Mouse (Mus musculus): Measurements from ENCODE around the gene Sgcb.
A peak's percentile ranks its signal among the peaks of the same experiment; 100 is the strongest.

Gene Sgcb

DNA sequence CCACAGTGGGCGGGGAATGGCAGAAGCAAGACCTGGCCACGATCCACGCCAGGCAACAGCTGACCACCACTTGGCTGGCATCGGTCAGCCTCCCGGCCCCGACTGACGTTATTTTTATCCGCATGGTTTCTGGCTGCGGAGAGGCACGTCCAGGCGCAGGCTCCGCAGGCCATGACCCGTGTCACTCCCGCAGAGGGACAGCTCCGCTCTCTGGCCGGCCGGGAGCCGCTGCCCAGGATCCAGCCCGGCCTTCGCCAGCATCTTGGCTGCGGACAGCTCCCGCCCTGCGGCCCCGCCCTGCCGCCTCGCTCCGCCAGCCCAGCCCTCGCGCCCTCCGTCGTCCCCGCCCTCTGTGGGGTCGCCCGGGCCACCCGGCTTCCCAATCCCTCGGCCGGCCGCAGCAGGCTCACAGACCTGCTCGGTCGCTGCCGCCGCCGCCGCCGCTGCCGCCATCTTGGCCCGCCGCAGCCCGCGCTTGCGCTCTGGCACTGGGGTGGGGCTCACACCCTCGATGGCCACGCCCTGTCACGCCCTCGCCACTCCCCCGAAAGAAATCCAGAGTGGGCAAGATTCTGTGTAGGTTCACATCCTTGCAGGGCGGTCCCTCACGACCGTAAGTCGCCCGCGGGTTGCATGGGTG is at the start of gene Sgcb:
Gene Sgcb (minus strand): TSS at position 530 of the 640 bp plus-strand sequence.
- DNase-seq (ENCODE audit: low read depth) = peak; percentile 46

DNA sequence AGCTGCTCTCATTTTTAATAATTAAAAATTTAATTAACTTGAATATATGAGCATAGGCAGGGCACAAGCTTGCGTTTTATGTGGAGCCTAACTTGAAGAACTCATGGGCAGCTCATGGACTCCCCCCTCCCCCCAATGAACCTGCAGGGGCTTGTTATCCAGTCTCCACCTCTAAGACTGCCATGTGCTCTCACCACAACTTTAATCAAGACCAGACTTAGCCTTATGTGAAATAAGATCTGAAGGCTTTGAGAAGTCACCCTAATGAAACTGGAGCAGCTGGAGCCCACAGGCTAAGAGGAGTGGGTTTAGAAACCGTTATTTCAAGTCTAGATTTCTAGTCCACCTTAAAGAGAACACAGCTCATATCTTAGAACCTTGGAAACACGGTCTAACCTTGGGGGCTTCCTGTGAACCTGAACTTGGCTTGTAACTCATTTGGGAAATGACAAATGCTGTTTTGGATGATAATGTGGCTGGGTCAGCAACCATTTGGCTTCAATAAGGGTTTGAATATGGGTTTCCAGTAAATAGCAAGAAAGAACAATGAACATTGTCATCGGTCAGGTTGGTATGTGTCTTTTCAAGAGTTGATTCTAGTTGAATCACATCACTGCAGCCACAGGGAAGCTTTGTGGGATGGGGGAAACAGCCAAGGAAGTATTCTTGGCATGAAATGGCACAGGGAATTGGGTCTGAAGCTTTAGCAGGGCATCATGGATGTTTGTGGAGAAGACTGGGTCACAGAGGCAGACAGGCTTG is 46.8 kb upstream of the Sgcb start:
- DNase-seq (ENCODE audit: low read depth) = peak; percentile 58

DNA sequence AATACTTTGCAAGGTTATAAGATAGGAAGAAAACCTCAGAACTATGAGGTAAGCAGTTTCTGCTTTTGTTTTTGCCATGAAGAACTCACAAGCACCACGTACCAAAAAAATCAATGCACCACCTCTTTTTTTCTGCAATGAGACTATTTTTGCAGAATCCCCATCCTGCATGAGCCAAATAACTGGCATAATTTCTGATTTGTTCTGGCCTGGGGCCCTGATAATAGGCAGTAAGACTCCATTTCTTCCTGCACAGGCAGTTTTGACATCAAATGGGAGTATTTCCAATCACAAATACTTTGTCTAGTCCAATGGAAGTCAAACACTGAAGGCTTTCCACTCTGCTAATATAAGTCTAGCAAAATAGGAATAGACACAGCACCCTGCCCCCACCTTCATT is 46.2 kb upstream of the Sgcb start:
- peak; percentile 62 for DNase-seq (ENCODE audit: low read depth)

DNA sequence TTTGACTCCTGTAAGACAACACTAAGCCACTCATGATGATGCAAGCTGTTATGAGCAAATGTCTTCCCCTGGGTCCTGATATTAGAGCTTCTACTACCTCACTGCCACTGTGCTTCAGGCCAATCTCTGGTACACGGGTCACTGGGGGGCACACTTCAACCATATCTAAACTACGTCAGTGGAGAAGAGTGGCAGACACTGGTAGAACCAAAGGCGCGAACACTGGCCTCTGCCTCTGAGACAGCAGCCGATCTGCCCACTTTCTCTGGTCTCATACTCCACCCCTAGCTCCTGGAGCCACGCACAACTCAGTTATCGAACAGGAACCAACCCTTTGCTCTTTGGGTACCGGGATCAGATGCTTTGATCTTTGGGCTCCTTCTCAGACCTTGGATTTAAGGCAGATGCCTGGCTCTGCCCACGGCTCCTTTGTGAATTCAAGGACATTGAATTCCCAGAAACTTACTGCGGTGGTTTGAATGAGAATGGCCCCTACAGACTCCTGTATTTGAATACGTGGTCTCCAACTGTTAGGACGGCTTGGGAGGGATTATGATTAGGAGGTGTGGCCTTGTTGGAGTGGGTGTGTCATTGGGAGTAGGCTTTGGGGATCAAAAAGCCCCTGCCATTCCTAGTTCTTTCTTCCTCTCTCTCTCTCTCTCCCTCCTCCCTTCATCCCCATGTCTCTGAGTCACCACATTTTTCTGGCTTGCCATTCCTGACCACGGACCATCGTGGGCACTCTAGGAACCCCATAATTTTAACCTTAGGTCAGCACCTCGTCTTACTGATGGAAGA is 44.3 kb upstream of the Sgcb start:
- peak; percentile 32 for DNase-seq (ENCODE audit: low read depth)

DNA sequence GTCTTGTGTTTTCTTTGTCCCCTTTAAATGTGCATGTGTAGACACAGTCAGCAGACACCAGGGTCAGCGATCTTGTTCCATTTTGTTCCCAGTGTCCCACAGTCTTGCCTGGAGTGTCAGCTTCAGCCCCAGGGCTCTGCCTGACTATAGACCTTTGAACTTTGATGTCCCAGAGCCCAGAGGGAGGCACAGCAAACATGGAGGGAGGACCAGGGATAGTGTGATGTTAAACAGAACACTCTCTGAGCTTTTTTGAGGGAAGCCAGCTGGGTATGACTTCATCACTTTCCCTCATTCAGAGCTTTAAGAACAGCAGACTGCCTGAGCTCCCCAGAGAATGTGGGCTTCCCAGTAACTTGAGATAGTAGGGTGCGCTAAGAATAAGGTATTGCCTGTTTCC is 42.6 kb upstream of the Sgcb start:
- no peak for DNase-seq (ENCODE audit: low read depth)

DNA sequence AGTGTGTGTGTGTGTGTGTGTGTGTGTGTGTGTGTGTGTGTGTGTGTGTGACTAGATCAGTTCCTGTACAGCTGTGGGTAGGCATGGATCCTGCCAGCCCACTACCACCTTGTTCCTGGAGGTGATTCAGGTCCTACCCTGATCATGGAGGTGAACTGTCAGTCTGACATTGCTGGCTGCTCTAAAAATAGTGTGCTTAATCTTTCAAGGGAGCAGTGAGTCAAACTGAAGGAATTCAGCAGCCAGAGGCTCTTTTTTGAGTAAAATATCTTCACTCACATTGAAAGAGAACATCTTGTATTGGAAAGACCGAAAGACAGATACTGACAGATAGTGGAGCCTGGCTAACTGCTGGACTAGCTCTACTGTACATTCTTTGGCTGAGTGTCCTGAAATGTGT is 41.0 kb upstream of the Sgcb start:
- DNase-seq (ENCODE audit: low read depth) = peak; percentile 34

DNA sequence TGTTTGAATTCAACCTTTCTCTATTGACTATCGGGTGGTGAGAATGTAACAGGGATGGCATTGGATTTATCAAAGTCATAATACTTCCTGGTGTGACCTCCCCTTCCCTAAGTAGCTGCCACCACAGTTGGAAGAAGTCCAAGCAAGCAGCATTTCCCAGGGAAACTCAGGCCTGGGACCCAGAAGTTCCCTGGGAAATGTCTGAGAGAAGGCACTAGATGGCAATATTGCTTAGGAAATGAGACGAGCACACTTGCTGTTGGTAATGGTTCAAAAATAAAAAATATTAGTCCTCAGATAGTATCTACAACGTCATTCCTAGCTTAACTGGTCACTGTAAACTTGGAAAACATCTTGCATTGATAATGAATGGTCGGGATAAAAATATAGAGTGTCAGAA is 38.6 kb upstream of the Sgcb start:
- DNase-seq (ENCODE audit: low read depth) = peak; percentile 49

DNA sequence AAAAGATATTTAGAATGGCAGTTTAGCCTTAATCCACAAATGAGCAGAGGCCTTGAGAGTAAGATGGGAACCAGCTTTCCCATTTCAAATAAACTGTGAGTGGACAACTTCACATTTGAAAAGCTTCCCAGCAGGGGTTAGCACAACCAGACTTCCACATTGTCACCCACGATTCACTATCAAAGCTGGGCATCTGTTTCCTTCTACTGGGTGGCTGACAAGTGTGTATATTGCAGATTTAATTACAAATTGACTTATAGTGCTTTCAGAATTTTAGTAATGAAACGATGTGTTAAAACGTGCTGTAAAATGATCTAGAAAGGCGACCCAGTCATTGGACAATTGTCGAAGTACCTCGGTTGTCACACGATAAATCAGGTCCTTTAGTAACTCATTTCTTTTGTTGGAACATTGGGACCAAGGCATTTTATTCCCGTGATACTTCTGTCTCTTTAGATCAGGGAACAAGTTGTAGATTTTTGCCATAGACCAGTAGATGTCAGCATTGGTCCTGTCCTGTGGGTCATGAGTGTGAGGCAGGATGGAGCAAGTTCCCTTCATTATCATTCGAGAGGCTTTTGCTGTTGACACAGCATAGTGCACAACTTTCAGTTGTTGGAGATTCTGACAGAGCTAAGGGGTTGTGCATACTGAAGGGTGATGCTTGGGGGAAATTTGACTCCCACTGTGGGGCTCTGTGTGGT is 36.3 kb upstream of the Sgcb start:
- DNase-seq (ENCODE audit: low read depth) = no peak

DNA sequence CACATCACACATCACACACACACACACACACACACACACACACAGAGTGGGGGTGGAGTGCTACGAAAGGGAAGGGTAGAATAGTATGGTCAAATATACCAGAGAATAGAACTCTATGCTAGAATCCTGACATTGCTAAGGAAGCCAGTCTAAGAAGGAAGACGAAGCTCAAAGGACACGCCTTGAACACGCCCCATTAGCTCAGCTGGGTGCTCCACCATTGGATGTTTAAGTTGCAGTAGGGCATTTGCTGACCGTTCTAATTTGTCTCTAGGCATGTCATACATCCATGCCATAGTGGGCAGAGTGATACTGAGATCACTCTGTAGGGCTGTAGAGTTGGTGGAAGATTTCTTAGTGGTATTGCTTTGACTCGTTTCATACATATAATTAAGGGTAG is 35.6 kb upstream of the Sgcb start:
- no peak for DNase-seq (ENCODE audit: low read depth)

DNA sequence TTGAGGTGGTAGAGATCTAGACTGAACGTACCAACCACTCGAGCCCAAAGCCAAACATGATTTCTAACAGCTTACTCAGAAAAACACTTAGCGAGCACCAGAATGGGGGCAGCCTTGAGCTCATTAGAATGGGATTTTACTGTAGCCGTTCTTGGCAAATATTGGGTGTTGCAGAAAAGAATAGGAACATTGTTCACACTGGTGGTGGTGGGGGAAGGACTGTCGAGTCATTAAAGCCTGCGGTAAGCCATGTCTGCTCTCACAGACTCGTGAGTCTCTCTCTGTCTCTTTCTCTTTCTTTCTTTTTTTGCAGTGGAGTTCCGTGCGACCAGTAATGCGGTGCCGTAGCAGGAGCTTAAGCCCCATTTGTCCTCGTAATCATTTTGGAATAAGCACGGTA is 29.0 kb upstream of the Sgcb start:
- DNase-seq (ENCODE audit: low read depth) = peak; percentile 87

DNA sequence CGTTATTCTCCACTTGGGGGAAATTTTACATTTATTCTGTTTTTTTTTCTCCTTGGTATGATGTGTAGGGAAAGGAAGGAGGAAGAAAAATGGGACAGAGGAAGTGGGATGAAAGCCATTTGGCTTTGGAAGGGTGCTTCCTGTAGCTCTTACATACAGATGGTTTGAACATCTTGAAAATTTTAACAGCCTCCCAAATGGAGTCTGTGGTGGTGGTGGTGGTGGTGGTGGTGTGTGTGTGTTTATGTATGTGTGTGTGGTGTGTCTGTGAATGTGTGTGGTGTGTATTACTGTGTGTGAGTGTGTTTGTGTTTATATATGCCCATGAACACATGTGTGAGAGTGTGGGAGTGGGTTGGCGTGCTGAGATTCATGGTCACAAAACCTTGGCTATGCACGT is 28.0 kb upstream of the Sgcb start:
- DNase-seq (ENCODE audit: low read depth) = no peak

DNA sequence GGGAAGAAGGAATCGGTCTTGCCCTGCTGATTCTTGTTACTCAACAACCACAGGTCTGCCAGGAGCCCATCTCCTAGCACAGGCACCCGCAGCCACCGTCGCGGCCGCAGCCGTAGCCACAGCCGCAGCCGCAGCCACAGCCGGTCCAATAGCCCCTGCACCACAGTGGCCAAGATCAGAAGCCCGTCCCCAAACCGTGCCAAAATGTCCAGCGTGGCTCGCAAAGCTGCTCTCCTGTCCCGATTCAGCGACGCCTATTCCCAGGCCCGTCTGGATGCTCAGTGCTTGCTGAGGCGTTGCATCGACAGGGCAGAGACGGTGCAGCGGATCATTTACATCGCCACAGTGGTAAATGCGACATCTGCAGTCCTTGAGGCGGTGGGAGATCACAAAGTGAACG is 21.8 kb upstream of the Sgcb start:
- no peak for DNase-seq (ENCODE audit: low read depth)

DNA sequence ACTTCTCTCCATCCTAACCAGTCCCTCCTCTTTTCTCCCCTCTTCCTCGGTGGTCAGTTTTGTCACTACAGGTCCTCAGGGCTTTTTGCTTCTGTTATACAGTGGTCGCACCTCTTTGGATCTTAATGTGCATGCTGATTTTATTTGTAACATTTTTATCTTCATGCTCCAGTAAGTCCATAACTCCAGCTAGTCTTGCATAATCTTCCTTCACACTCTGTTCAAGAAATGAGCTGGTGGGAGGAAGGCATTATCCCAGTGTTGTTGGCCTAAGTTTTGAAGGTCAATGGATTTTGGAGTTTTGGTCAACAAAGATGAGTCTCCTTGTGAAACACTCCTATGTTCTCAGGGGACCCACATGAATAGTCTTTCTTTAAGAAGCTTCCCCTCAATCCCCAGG is 20.3 kb upstream of the Sgcb start:
- no peak for DNase-seq (ENCODE audit: low read depth)

DNA sequence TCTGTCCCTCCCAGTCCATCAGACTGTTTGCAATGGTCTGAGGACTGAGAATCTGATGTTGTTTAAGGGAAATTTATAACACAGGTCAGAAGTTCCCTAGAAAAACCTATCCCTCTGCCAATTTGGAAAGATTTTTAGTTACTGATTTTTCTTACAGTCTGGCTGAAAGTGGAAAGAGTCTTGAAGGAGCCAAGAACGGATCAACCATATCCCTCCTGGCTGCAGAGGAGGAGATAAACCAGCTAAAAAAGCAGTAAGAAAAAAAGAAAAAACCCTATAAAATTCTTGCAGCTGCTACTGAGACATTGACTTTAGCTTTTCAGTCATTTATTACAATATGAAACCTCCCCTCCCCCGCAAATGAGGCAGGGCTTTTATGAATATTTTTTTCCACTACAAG is 19.1 kb upstream of the Sgcb start:
- no peak for DNase-seq (ENCODE audit: low read depth)

DNA sequence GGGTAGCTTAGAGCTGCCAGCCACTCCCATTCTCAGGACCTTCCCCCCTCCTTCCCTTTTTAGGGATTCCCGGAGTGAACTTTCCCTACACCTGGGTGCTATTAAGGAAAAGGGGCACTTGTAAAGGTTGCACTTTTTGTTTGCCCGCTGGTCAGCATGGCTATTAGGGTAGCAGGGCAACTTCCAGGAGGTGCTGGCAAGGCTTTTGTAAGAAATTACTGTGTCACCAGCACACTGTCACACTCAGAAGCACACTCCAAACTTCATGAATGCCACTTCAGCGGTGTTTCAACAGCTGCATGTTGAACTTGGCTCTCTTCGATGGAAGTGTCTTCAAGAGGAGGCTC is 4.2 kb upstream of the Sgcb start:
- no peak for DNase-seq (ENCODE audit: low read depth)

DNA sequence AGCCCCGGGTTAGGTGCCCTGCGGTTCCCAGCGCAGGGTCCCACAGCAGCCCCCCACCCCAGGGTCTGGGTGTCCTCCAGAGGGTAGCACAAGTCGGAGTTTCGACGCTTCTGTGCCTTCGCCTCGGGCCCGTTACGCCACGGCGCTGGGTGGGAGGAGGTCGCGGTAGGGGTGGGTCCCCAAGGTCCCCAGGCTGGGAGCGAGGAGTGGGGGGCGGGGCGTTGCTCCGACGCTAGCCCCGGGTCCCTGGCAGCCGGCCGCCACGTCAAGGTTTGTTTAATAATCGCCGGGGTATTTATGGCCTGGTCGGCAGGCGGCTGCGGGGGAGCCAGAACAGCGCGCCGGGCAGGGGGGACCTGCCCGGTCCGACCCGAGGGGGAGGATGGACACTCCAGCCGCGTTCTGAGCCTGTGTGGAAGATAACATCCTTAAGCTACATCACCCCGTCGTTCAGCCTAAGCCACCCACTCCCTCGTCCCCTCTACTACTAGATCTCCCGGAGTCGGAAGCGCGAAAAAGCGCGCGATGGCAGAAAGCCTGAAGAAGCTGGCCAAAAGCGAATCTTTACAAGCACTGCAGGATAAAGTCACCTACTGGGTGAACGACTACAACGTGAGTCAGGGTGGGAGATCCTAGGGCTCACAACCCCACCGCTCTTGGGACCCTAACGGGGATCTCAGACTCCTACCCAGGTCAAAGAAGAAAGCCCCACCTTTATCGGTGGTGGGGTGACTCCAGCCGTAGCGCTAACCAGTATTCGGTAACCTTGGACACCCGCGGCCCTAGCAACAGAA is 3.7 kb upstream of the Sgcb start, which contains the start of gene Spata18:
Gene Spata18 (plus strand): TSS at position 319 of the 794 bp plus-strand sequence.
- no peak for DNase-seq (ENCODE audit: low read depth)

DNA sequence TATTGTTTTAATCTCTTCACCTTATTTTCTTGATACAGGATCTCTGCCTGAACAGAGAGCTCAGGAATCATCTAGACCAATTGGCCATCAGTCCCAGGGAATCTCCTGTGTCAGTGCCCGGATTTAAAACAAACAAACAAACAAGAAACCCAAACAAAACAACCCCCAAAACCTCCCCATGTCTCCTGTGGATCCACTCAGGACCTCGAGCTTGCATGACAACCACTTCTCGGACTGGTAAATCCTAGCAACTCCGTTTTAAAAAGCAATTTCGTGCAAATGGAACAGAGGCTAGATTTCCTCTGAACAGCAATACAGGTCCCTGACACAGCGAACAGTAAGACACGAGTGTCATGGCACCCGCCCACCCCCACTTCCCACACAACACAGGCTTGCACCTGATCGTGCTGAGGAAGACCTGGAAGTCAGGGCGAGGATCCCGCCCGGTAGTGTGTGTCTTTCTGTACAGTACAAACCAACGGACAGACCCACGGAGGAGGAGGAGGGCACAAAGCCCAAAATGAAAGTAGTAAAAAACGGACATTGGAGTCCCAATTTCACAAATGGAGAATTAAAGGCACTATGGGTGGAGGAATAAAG is 2.9 kb upstream of the Sgcb start:
- DNase-seq (ENCODE audit: low read depth) = no peak

DNA sequence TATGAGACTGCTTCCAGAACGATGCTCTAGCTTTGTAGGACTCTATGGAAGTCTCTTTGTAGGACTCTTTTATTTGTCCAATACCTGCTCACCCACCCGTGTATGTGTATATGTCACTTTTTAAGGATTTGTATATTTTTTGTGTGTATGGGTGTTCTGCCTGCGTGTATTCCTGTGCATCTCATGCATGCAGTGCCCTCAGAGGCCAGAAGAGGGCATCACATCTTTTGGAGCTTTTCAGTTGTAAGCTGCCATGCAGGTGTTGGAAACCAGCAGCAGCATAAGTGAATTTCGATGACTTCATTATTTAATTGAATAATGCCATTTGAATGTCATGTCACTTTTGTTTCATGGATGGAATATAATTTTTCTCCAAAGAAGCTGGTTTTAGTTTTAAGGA is 5.5 kb downstream of the Sgcb start:
- no peak for DNase-seq (ENCODE audit: low read depth)

DNA sequence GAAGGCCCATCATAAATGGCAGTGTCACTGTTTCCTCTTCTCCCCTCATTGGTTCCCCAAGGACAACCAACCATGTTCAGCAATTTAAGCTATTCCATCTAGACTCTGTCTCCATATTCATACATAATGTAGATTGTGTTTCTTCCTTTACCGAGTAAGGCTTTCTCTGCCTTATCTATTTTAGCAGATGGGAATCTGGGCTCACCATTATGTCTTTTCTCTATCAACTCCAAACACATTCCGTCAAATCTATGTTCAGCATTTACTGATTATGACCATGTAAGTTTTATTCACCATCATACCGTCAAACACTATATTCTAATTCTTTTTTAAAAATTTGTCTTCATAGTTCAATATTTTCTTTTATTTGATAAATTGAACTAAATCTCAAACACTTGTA is 6.5 kb downstream of the Sgcb start:
- DNase-seq (ENCODE audit: low read depth) = no peak

DNA sequence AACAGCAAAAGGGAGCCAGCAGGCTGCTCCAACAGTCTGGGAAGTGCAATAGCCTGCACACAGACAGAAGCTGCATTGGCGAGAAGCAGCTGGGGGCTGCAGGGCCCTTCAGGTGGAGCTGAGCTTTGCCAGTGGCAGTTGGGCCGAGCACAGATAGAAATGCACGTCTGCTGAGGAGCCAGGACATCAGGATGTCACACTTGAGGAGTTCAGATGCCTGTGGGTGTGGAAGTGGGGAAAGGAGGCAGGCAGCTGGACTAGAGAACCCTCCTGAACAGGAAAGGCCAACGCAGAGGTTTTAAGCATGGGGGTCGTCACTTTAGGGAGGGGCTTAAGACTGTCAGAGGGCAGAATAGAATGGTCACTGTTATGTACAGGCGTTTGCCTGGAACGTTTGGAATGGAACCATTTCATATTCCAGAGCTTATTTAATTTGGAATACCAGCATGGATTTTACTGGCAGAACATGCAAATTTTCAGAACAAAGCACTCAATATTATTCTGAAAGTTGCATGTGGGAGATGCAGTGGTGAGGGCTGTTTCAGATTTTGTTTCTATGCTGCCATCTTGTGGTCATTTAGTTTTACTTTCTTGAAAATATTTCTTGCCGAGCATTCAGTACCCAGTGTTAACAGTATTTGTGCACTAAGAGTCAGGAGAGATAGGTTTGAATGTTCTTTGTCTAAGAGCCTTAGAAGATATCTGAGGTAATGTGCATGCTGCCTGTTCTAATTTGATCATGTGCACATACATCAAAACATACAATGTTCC is 10.1 kb downstream of the Sgcb start:
- no peak for DNase-seq (ENCODE audit: low read depth)

All from fibroblast of lung, adult 2 months (primary cell).